Mouse (Mus musculus) lung, adult 2 months (tissue): ENCODE data around the gene Gde1. TPM values are rescaled to one million over a fixed set of nuclear protein-coding genes. Genes with fewer than 3 reads are reported as not detected.

Source experiments
- DNase-seq: peaks from one replicate; pipeline ENCODE4 v3.0.0; 2022
- H3K4me1 ChIP-seq: fragments of 200-500 bp; 2 replicates; pipeline ENCODE4 v1.6.1; 2011; ENCODE audit warnings: low read length; ENCODE audit not compliant: control insufficient read depth, insufficient read depth
- H3K4me3 ChIP-seq: fragments of 200-500 bp; replicated peaks from 2 replicates; pipeline ENCODE3; 2011; ENCODE audit warnings: low read depth, mild to moderate bottlenecking, control low read depth, low read length; ENCODE audit errors: extremely low read depth
- CTCF ChIP-seq: fragments of 200-500 bp; IDR thresholded peaks from 2 replicates; pipeline ENCODE4 v1.5.1; 2011; ENCODE audit warnings: mild to moderate bottlenecking, low read length, control low read depth; ENCODE audit not compliant: insufficient read depth
- POLR2A ChIP-seq: fragments of 200-500 bp; IDR thresholded peaks from 2 replicates; pipeline ENCODE4 v1.6.1; 2011; ENCODE audit warnings: low read depth, mild to moderate bottlenecking, control low read depth, low read length, borderline replicate concordance; ENCODE audit errors: extremely low read depth
- WGBS: fragments of 180-500 bp; shearing (Covaris S2); methylation state at CpG from one replicate; pipeline ENCODE4 v1.1.7; 2018; 5-methylcytosine and 5-hydroxymethylcytosine counted together
- polyA plus RNA-seq: library from polyadenylated mRNA; depleted of rRNA; stranded (reverse); fragments of >200 nt; gene quantifications from 2 replicates; pipeline ENCODE4 v1.2.3, GENCODE M21; 2012; rRNA removed

The Gde1 gene
- polyA plus RNA-seq, 1 experiment = 307 TPM

- TF ChIP-seq CTCF = peak; percentile 79
- no peak for TF ChIP-seq POLR2A
- H3K4me1 ChIP-seq = no peaks in the 10 kb centered on the region
- H3K4me3 ChIP-seq = no peak overlapping the region
- DNase-seq = no peak
- 25% methylated on average over 5 of the region's 5 CpGs for WGBS
Observed at GRCm38 (mm10) chr7:118688199-118688598, 17.4 kb downstream of the Gde1 start.

GRCm38 (mm10) chr7:118676826-118677225 is 28.8 kb downstream of the Gde1 start:
- H3K4me1 ChIP-seq = no peaks in the 10 kb centered on the region
- WGBS = 65% methylated on average over 4 of the region's 4 CpGs
- TF ChIP-seq CTCF = no peak
- no peak for TF ChIP-seq POLR2A
- H3K4me3 ChIP-seq = no peak overlapping the region
- DNase-seq = no peak

GRCm38 (mm10) chr7:118670142-118670541 is 35.4 kb downstream of the Gde1 start:
- TF ChIP-seq CTCF (no peak), POLR2A (no peak)
- DNase-seq = no peak
- Histone ChIP-seq H3K4me3 (no peak overlapping the region), H3K4me1 (no peaks in the 10 kb centered on the region)
- 65% methylated on average over 4 of the region's 4 CpGs for WGBS

GRCm38 (mm10) chr7:118667773-118668172 is 37.8 kb downstream of the Gde1 start:
- no peak for DNase-seq
- Histone ChIP-seq H3K4me1 (no peaks in the 10 kb centered on the region), H3K4me3 (no peak overlapping the region)
- 89% methylated on average over 2 of the region's 2 CpGs for WGBS
- TF ChIP-seq CTCF (no peak), POLR2A (no peak)

- TF ChIP-seq POLR2A (no peak), CTCF (no peak)
- Histone ChIP-seq H3K4me3 (no peak overlapping the region), H3K4me1 (no peaks in the 10 kb centered on the region)
- no peak for DNase-seq
- 47% methylated on average over 6 of the region's 6 CpGs for WGBS
Observed at GRCm38 (mm10) chr7:118656730-118657129, 48.8 kb downstream of the Gde1 start.

- no peak for DNase-seq
- Histone ChIP-seq H3K4me3 (no peak overlapping the region), H3K4me1 (no peaks in the 10 kb centered on the region)
- TF ChIP-seq POLR2A (no peak), CTCF (no peak)
- 85% methylated on average over 6 of the region's 6 CpGs for WGBS
Observed at GRCm38 (mm10) chr7:118652572-118653295, 52.8 kb downstream of the Gde1 start.

GRCm38 (mm10) chr7:118650891-118651290 is 54.7 kb downstream of the Gde1 start:
- DNase-seq = no peak
- WGBS = 84% methylated on average over 1 of the region's 1 CpGs
- Histone ChIP-seq H3K4me3 (no peak overlapping the region), H3K4me1 (no peaks in the 10 kb centered on the region)
- no peak for TF ChIP-seq POLR2A

- WGBS = 69% methylated on average over 4 of the region's 4 CpGs
- TF ChIP-seq CTCF (no peak), POLR2A (no peak)
- DNase-seq = no peak
- Histone ChIP-seq H3K4me1 (no peaks in the 10 kb centered on the region), H3K4me3 (no peak overlapping the region)
Observed at GRCm38 (mm10) chr7:118650119-118650518, 55.5 kb downstream of the Gde1 start.

- 82% methylated on average over 7 of the region's 7 CpGs for WGBS
- no peak for DNase-seq
- H3K4me1 ChIP-seq = no peaks in the 10 kb centered on the region
- H3K4me3 ChIP-seq = no peak overlapping the region
- TF ChIP-seq CTCF = no peak
- TF ChIP-seq POLR2A = no peak
Observed at GRCm38 (mm10) chr7:118649328-118649727, 56.2 kb downstream of the Gde1 start.

- H3K4me3 ChIP-seq = no peak overlapping the region
- WGBS = 88% methylated on average over 1 of the region's 1 CpGs
- no peaks in the 10 kb centered on the region for H3K4me1 ChIP-seq
- DNase-seq = no peak
- TF ChIP-seq CTCF (no peak), POLR2A (no peak)
Observed at GRCm38 (mm10) chr7:118646237-118646636, 59.3 kb downstream of the Gde1 start.

Other genes with a start within 250 kb of the Gde1 start
- gene Itpripl2, start 213.8 kb downstream of the Gde1 start, polyA plus RNA-seq = 60.9 and 84.2 TPM in 2 replicates
- 29.2 and 41.4 TPM in 2 replicates for gene Coq7, start 172.4 kb downstream of the Gde1 start, polyA plus RNA-seq
- gene Tmc7, start 121.0 kb downstream of the Gde1 start, polyA plus RNA-seq = 1.3 and 1.5 TPM in 2 replicates
- 0.57 and 1.1 TPM in 2 replicates for gene Tmc5, start 108.5 kb downstream of the Gde1 start, polyA plus RNA-seq
- gene Ccp110, start 6.8 kb upstream of the Gde1 start, polyA plus RNA-seq = 4.9 and 6.8 TPM in 2 replicates
- gene Vps35l, start 34.4 kb upstream of the Gde1 start, polyA plus RNA-seq = 40.1 and 41.7 TPM in 2 replicates
- gene Iqck, start 150.0 kb upstream of the Gde1 start, polyA plus RNA-seq = 4.6 and 4.8 TPM in 2 replicates
- gene Knop1, start 150.5 kb upstream of the Gde1 start, polyA plus RNA-seq = 5.5 and 9.5 TPM in 2 replicates